Mouse (Mus musculus) heart, adult 8-10 months (tissue): ENCODE results near the gene Shkbp1. TPM values are rescaled to one million over a fixed set of nuclear protein-coding genes. Genes with fewer than 3 reads are reported as not detected.
A peak's percentile ranks its signal among the peaks of the same experiment; 100 is the strongest.

Experiments
- DNase-seq: peaks from one replicate; pipeline ENCODE4 v3.0.0; 2022; ENCODE audit warnings: low spot score
- total RNA-seq, 4 experiments: library from RNA; stranded (reverse); gene quantifications; 2 replicates each; pipeline ENCODE4 v1.2.4; 2022

The Shkbp1 gene
- total RNA-seq, 4 experiments from 2014 or later, result 4.8 to 8.0 (median 6.0) TPM

DNA sequence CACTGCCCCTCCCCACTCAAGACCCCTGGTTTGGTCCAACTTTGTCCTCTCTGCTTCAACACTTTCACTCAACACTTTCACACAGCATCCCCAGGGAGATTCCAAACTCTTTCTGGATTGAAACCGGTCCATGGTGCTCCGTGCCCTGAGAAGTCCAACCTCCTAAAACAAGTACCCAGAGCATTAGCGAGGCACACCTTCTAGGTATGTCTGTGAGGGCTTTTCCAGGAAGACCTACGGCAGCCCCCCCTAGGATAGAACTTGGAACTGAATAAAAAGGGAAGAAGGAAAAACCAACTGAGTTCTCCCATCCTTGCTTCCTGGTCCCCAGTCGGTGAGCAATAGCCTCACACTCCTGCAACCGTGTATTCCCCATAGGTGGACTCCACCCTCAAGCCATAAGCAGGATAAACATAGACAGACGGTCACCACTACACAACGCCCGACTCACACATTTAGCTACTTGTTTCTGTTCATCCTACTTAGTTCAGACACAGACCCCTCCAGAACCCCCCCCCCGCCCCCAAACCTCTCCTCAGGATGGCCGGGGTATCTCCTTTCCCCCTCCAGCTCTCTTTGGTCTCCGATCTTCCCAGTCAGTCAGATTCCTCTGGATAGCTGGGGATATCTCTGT lies 44.1 kb downstream of the Shkbp1 start:
- no peak for DNase-seq

DNA sequence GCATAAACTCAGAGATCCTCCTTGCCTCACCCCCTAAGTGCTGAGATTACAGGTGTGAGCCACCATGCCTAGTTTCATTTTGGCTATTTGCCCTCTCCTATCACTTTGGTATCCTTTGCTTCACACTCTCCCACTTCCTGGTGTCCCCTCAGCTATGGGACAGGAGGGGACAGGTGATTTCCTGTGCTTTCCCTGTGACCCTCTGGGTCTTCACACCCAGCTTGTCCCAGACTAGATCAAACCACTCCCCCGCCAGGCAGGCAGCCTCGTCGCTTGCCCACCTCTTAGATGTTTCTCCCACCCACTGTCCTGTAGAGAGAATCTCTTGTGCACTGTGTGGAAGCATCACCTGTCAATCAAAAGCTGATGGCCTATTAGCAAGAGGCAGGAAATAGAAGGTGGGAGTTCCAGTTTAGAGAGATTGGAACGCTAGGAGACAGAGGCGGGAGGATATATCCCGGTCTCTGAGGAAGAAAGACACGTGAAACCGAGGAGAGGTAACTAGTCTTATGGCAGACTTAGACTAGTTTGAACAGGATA lies 44.8 kb downstream of the Shkbp1 start:
- DNase-seq, result no peak

DNA sequence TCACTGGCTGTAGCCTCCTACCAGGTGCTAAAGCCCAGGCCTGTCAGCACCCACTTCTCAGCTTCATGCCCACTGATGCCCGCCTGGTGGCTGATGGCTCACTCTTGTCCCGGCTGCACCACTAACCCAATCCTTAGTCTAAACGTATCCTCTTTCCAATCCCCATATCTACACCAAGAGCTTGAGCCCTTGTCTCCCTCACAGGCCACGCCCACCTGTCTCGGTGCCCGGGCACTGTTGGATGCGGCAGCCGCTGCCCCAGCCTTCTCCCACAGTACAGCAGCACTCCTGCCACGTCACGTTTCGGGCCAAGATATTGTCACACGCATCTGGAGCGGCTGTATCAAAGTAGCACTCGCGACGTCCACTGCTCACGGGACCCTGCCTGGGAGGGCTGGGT lies 45.5 kb downstream of the Shkbp1 start:
- no peak for DNase-seq

DNA sequence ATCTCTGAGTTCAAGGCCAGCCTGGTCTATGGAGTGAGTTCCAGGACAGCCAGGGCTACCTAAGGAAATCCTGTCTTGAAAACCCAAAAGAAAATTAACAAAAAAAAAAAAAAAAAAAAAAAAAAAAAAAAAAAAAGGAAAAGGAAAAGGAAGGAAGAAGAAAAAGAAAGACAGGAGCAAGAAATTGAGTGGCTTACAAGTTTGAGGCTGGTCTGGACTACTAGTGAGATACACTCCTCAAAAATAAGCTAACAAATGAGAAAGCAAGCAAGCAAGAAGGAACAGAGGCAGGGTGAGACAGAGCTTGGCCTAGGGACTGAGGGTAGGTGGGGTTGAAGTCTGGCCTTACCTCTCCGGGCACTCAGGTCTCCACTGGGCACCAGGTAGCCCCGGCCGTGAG lies 46.0 kb downstream of the Shkbp1 start:
- no peak for DNase-seq

DNA sequence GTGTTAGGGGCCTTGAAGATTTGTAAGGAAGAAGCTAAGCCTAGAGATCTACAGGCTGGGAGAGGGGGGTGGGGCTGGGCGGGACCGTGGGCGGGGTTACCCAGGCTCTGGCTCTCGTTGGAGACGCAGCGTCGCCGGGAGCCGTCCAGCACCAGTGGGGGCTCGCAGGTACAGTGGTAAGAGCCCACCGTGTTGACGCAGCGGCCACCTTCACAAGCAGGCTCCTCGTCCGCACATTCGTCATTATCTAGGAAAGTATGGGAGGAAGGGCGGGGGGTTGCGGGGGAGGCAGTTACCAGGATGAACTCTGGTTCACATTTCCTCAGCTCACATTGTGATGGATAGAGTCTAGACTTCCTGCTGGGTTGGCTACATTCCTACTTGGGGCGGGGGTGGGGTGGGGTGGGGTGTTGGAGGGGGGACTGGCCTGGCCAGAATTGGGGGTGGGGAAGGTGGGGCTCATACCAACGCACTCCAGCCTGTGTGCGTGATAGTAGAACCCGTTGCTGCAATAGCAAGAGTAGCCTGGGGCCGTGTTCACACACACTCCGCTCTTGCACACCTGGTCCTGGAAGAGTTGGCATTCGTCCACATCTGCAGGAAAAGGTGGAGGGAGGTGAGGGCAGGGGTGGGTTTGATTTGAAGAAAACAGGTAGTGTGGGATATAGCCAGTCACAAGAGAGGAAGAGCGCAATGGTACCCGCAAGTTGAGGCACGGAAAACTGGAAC lies 46.8 kb downstream of the Shkbp1 start:
- no peak for DNase-seq

DNA sequence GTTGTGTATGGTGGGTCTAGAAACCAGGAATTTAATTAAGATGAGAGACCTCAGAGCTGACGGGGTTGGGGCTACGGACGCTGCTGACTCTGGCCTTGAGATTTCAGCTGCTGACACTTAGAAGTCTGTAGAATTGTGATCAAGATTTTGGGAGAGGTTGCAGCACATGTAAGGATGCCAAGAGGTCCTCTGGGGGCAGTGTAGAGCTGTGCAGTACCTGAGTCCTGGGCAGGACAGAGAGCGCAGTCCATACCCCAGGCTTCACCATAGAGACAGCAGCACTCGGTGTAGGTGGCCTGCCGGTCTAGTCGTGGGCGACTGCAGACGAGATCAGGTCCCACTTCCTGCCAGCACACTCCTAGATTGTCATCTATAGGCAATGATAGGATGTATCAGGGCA lies 48.3 kb downstream of the Shkbp1 start:
- no peak for DNase-seq

DNA sequence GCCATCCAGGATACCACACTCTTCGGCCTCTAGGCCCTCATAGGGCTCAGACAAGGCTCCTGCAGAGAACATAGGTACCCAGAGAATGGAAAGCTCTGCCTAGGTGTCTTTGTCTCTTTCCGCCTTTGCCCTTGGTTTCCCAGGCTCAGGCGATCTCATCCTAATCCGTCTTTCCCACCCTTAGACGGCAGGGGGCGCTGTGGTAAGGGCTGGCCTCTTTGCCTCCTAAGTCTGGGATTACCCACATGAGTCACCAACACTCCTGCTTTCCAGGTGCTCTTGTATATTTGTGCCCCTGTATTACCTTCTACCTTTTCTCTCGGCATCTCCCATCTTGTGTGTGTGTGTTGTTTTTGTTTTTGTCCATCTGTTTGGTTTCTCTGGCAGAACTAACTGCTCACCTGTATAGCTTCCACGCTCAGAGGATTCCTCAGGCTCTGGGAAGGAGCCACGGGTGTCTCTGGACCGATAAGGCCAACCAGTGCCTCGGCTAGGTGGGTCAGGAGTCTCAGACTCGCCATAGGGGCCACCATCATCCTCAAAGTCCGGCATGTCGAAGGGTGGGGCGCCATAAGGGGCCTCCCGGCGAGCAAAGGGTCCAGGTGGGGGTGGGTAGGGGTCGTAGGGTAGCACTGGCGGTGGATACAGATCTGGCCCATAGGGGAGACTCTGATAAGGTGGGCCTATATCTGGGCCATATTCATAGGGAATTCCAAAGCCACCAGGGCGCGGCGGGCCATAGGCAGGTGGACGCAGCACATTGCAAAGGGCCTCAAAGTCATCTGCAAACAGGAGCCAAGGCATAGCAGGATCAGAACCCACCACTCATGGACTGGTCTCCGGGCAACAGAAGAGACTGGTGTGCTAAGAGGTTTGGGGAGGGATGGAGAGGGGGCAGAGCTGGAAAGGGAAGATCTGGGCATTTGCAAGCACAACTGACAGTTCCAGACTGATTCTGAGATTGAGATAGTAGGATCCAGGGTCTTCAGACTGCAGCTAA lies 49.4 kb downstream of the Shkbp1 start:
- no peak for DNase-seq

DNA sequence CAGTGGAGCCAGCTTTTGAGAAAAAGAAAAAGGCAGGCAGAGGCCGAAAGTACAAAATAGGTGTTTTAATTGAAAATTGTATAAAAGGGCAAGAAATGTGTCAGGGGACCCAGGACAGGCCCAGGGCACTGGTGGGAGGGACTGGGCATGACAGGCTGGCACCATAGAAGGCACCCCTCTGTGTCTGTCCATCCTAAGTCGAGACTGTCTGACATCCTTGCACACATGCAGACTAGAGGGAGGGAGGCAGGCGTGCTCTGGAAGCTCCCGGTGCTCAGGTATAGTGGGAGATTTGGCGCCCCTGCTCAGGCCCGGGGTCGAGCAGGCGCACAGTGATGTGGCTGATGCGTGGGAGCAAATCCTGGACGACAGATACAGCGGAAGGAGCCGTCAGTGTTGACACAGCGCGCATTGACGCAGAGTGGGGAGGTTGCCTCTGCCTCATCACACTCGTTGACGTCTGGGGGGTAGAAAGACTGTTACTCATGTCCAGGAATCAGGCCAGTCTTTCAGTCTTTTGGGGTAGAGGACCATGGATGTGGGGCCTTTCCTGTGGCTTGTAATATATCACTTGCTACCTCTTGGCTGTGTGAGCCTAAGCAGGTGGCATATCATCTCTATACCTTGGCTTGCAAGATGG lies 50.6 kb downstream of the Shkbp1 start:
- no peak for DNase-seq

DNA sequence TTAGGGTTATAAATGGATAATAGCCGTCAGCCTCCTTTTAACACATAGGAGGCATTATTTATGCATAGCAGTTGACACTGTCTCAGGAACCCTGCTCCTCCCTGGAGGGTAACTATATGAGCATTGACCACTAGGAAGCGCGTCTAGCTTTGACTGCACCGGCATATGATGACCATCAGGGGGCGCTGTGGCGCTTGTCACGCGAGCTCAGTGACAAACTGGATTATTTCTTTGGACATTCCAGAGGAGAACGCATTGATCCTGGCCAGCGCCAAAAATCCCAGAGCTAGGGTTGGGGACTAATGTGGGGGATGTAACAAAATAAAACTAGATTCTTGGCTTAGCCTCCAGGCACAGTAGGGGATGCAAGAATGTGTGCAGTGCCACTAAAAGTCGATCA lies 53.6 kb downstream of the Shkbp1 start:
- DNase-seq, result peak; percentile 81

DNA sequence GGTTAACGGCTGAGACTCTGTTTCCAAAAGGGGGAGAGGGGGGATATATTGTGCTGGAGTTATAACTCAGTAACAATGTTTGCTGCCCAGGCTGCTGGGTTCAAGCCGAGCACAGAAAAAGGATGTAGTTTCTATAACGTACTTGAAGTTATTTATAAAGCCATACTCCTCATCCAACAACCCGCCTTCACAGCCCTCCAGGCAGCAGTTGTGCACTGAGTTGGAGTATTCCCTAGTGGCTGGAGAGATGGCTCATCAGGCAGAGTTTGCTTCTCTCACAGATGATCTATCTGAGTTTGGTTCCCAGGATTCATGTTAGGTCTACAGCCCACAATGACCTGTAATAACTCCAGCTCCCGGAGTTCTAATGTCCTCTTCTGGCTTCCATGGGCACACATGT lies 55.0 kb downstream of the Shkbp1 start:
- DNase-seq, result no peak

DNA sequence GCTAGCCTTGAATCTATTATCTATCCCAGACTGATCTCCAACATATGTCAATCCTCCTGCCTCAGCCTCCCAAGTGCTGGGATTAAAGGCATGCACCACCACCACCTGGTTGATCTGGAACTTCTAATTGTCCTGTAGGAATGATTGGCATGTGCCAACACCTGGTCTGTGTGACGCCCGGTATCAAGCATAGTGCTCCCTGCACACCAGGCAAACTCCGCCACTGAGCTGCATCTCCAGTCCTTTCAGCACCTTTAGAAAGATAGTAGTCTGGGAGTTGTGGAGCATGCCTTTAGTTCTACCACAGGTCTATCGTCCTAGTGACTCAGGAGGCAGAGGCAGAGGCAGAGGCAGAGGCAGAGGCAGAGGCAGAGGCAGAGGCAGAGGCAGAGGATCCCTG lies 55.5 kb downstream of the Shkbp1 start:
- no peak for DNase-seq

DNA sequence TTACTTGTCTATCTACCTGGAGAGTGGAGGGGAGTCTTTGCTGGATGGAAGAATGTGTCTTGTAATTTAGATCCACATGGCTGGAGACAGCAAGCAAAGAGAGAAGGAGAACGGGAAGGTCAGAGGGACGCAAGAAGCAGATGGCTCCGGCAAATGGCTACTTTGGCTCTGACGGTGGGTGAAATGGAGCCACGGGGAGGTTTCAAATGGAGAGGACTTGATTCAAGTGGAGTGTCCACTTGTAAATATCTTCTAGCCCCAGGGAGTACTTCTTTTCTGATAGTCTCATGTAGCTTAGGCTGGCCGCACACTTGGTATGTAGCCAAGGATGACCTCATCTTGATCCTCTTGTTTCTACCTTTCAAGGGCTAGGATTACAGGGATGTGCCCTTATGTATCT lies 57.0 kb downstream of the Shkbp1 start:
- DNase-seq, result no peak

DNA sequence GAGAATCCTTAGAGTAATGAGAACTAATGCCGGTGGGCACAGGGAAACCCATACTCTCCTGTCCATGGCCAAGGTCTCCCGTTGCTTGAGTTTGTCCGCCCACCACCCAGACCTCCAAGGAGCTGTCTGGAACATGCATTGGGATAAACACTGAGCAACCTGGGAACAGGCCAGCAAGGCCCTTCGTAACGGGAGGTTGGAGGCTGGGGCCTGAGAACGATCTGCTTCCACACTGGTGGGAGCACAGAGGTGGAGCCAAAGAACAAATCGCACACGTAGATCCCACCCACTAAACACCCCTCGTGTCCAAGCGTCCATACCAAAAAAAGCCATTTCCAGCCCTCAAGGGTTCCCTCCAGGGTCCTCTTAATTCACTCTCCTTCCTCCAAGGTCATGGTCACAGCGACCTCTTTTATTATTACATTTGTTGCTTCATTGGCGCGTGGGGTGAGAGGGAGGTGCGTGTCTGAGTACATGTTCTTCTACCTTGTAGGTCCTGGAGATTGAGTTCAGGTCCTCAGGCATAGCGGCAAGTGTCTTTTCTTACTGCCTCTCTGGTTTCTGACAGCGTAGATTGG lies 57.7 kb downstream of the Shkbp1 start:
- no peak for DNase-seq

DNA sequence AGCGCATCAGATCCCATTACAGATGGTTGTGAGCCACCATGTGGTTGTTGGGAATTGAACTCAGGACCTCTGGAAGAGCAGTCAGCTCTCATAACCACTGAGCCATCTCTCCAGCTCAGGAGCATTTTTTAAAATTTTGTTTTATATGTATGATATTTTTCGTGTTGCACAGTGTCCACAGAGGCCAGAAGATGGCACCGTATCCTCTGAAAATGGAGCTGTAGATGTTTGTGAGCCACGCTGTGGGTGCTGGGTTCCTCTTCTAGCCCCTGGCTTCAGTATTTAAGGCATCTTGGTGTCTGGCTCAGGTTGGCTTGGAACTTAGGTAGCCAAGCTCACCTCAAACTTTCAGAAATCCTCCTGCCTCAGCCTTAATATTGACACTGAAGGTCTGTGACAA lies 59.3 kb downstream of the Shkbp1 start:
- DNase-seq, result no peak

DNA sequence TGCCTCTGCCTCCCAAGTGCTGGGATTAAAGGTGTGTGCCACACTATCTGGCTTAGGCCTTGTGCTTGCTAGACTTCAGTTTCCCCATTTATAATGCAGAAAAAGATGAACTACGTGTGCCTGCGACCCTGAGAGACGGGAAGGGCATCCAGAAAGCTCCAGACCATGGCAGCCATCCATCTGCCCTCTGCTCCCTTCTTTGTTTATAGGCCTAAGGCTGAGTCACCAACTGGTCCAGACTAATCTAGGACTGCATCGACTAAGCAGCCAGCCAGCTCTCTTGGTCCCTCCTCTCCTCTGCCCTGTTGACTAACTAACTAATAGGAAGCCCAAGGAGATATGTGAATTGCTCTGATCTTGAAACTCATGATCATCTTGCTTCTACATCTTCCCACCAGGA lies 59.9 kb downstream of the Shkbp1 start:
- no peak for DNase-seq

Other genes starting within 250 kb of the Shkbp1 start
- gene Cyp2f2, start 236.1 kb downstream of the Shkbp1 start, total RNA-seq, result 1 to 10 TPM in 2 of 4 experiments, under 1 TPM in 2; 0.60 to 6.6 (median 1.4) TPM
- gene Cyp2t4, start 202.3 kb downstream of the Shkbp1 start, total RNA-seq, result not detected
- gene Egln2, start 189.2 kb downstream of the Shkbp1 start, total RNA-seq, result 10 to 100 TPM; 60.7 to 62.6 (median 62.2) TPM
- 10 to 100 TPM in 3 of 4 experiments, 1 to 10 TPM in 1; 9.4 to 13.5 (median 12.3) TPM for gene Rab4b, start 177.1 kb downstream of the Shkbp1 start, total RNA-seq
- gene Gm21983, start 174.9 kb downstream of the Shkbp1 start, total RNA-seq, result not detected
- gene Mia, start 174.9 kb downstream of the Shkbp1 start, total RNA-seq, result under 1 TPM in 3 of 4 experiments, not detected in 1; 0.52 to 0.89 (median 0.53) TPM
- 10 to 100 TPM; 14.1 to 19.5 (median 15.8) TPM for gene BC024978, start 160.2 kb downstream of the Shkbp1 start, total RNA-seq
- gene Snrpa, start 159.7 kb downstream of the Shkbp1 start, total RNA-seq, result 10 to 100 TPM; 39.6 to 48.6 (median 47.4) TPM
- gene Itpkc, start 127.4 kb downstream of the Shkbp1 start, total RNA-seq, result 1 to 10 TPM; 4.6 to 6.2 (median 4.8) TPM
- gene Coq8b, start 123.0 kb downstream of the Shkbp1 start, total RNA-seq, result 10 to 100 TPM in 2 of 4 experiments, 1 to 10 TPM in 2; 9.0 to 12.6 (median 10.1) TPM
- 1 to 10 TPM; 3.4 to 5.0 (median 4.1) TPM for gene Numbl, start 97.6 kb downstream of the Shkbp1 start, total RNA-seq
- 100 to 1,000 TPM; 166 to 198 (median 187) TPM for gene Ltbp4, start 18.3 kb downstream of the Shkbp1 start, total RNA-seq
- gene Gm20479, start 1.4 kb upstream of the Shkbp1 start, total RNA-seq, result not detected
- gene Sptbn4, start 91.7 kb upstream of the Shkbp1 start, total RNA-seq, result under 1 TPM; 0.22 to 0.49 (median 0.30) TPM
- 10 to 100 TPM; 27.7 to 29.2 (median 29.0) TPM for gene Blvrb, start 92.0 kb upstream of the Shkbp1 start, total RNA-seq
- gene Sertad3, start 117.7 kb upstream of the Shkbp1 start, total RNA-seq, result 1 to 10 TPM; 4.8 to 5.7 (median 5.6) TPM
- gene Sertad1, start 130.9 kb upstream of the Shkbp1 start, total RNA-seq, result 10 to 100 TPM in 3 of 4 experiments, 1 to 10 TPM in 1; 8.4 to 11.5 (median 10.2) TPM
- gene Prx, start 143.3 kb upstream of the Shkbp1 start, total RNA-seq, result 1 to 10 TPM in 1 of 4 experiments, under 1 TPM in 3; 0.75 to 1.0 (median 0.80) TPM
- gene Hipk4, start 167.2 kb upstream of the Shkbp1 start, total RNA-seq, result under 1 TPM in 3 of 4 experiments, not detected in 1; 0.14 to 0.16 (median 0.14) TPM
- 10 to 100 TPM; 26.8 to 33.5 (median 30.5) TPM for gene Pld3, start 197.2 kb upstream of the Shkbp1 start, total RNA-seq
- 10 to 100 TPM; 67.6 to 72.3 (median 70.8) TPM for gene 2310022A10Rik, start 197.2 kb upstream of the Shkbp1 start, total RNA-seq
- gene Akt2, start 235.5 kb upstream of the Shkbp1 start, total RNA-seq, result 100 to 1,000 TPM; 169 to 227 (median 202) TPM